Comparison of ENCODE assay signal across 18 mouse cellular contexts in the genomic region with DNA sequence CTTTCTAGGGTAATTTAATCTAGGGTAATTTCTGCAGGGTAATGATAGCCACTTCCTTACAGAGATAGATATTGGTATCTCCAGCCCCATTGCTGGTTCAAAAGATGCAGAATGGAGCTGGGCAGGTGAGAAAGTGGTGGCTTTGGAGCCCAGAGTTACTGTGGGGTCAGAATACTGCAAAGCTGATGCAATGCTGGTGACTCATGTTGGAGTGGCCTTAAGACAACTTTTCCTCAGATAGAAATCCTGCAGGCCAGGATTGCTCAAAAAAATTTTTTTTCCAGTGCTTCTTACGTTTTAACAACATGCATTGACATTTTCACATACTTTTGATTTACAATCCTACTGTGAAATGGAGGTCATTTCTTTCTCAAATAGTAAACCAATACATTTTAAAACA.
"Had no signal": no experiment of that assay in that cellular context is flagged by ENCODE, and none has a peak within 500 bp of the region (broad histone marks: within the 10 kb centered on the region; RNA-seq: fewer than 3 reads in every experiment).

No protein-coding gene starts in this region.

- H3K4me1 ChIP-seq: liver, embryonic 13.5 days; midbrain, embryonic 12.5 days; midbrain, embryonic 15.5 days had no signal

- H3K27ac ChIP-seq: kidney, postnatal 0 days; layer of hippocampus, adult 2 months; left cerebral cortex, adult 2 months; liver, embryonic 13.5 days; midbrain, embryonic 12.5 days; midbrain, embryonic 15.5 days; neural tube, embryonic 13.5 days; stomach, postnatal 0 days had no signal

- DNase-seq: kidney, postnatal 25 days; layer of hippocampus, adult 9-11 months; layer of hippocampus, postnatal 36 days; liver, embryonic 13.5 days; lung, adult 2 months; lung, postnatal 14 days; lung, postnatal 4 days; retina, postnatal 1 day; thymus, adult 2 months; thymus, postnatal 14 days; thymus, postnatal 4 days had no signal

- H3K9me3 ChIP-seq: liver, embryonic 13.5 days; midbrain, embryonic 12.5 days; midbrain, embryonic 15.5 days; neural tube, embryonic 13.5 days had no signal

- H3K36me3 ChIP-seq: liver, embryonic 13.5 days; midbrain, embryonic 12.5 days; midbrain, embryonic 15.5 days; neural tube, embryonic 13.5 days had no signal

- H3K4me2 ChIP-seq: liver, embryonic 13.5 days; midbrain, embryonic 12.5 days; midbrain, embryonic 15.5 days; neural tube, embryonic 13.5 days had no signal

- H3K4me3 ChIP-seq: layer of hippocampus, adult 2 months; left cerebral cortex, adult 2 months; liver, embryonic 13.5 days; midbrain, embryonic 12.5 days; midbrain, embryonic 15.5 days; neural tube, embryonic 13.5 days had no signal

- H3K27me3 ChIP-seq: liver, embryonic 13.5 days; midbrain, embryonic 12.5 days; midbrain, embryonic 15.5 days; neural tube, embryonic 13.5 days had no signal
